Comparison of ENCODE assay signal across 8 mouse cellular contexts in genomic region chr2:166905711-166906522, GRCm38 (mm10). TPM values are rescaled to one million over a fixed set of nuclear protein-coding genes. Genes with fewer than 3 reads are reported as not detected.
DNase-seq lines count a peak whose midpoint lies in the region; ATAC-seq lines count a peak whose summit lies in the region.

Gene Cse1l, plus strand, starts transcription at chr2:166906040.

- WGBS in hindbrain, embryonic 16.5 days, result under 1% methylated on average over 64 of the region's 80 CpGs
- under 1% methylated on average over 80 of the region's 80 CpGs for WGBS in macrophage (ENCODE audit: missing documents)

- ATAC-seq in hindbrain, embryonic 16.5 days, result peak; percentile 97

- H3K4me1 ChIP-seq in hindbrain, embryonic 16.5 days (ENCODE audit: control insufficient read depth, insufficient read depth, low read depth, low read length), result peaks cover 10% of the 10 kb centered on the region

- H3K4me2 ChIP-seq in hindbrain, embryonic 16.5 days (ENCODE audit: low read length), result peak within 1 kb of the TSS; percentile 72

- peaks cover 43% of the 10 kb centered on the region for H3K79me2 ChIP-seq in macrophage (ENCODE audit: inconsistent target)

- H3K9ac ChIP-seq in hindbrain, embryonic 16.5 days (ENCODE audit: low read depth, low read length), result peak within 1 kb of the TSS; percentile 97

- H3K27ac ChIP-seq in hindbrain, embryonic 16.5 days (ENCODE audit: low read depth, low read length), result peak within 1 kb of the TSS; percentile 99
- peak within 1 kb of the TSS; percentile 58 for H3K27ac ChIP-seq in macrophage

- peak within 1 kb of the TSS; percentile 96 for H3K4me3 ChIP-seq in hindbrain, embryonic 16.5 days (ENCODE audit: low read length)
- H3K4me3 ChIP-seq in macrophage (ENCODE audit: inconsistent target), result peak within 1 kb of the TSS; percentile 66

- peak; percentile 90 for DNase-seq in WW6 (ENCODE audit: low read depth, low spot score)
- DNase-seq in cerebellum, postnatal 4 days (ENCODE audit: low spot score in 2 of 2), result peak; percentile 99
- peak; percentile 96 for DNase-seq in gastrocnemius, adult 18-20 months (ENCODE audit: low spot score)
- peak; percentile 98 for DNase-seq in left cerebral cortex, adult 18-20 months (ENCODE audit: low spot score in 2 of 2)
- peak; percentile 97 for DNase-seq in right cerebral cortex, adult 18-20 months
- peak; percentile 95 for DNase-seq in urinary bladder, postnatal 10 days (ENCODE audit: low spot score)

- no peaks in the 10 kb centered on the region for H3K36me3 ChIP-seq in hindbrain, embryonic 16.5 days (ENCODE audit: control insufficient read depth, insufficient read depth, low read length)
- no peaks in the 10 kb centered on the region for H3K36me3 ChIP-seq in macrophage (ENCODE audit: inconsistent target)

- no peaks in the 10 kb centered on the region for H3K27me3 ChIP-seq in hindbrain, embryonic 16.5 days (replicated peaks; ENCODE audit: control insufficient read depth, insufficient read depth, low read length)

- no peaks in the 10 kb centered on the region for H3K9me3 ChIP-seq in hindbrain, embryonic 16.5 days (ENCODE audit: control insufficient read depth, low read length)

RNA-seq across cellular contexts. Expression of gene Cse1l, which starts in this region (rescaled TPM):
- 10 to 100 TPM; 51.8 to 59.6 TPM for total RNA-seq in gastrocnemius, adult 18-20 months (2021)
- 90.8 and 97.4 TPM in 2 replicates for polyA plus RNA-seq in hindbrain, embryonic 16.5 days (2015; fragmentation: Nextera tagmentation; extraction: Ambion mirVana)
- total RNA-seq in left cerebral cortex, adult 18-20 months (2021), result 10 to 100 TPM; 59.9 to 61.3 TPM
- total RNA-seq in macrophage (2018; cell fraction: chromatin; rRNA removed), result 10 to 100 TPM; 22.7 to 78.3 (median 59.0) TPM
- total RNA-seq in macrophage (2018; cell fraction: cytosol; rRNA removed), result 10 to 100 TPM; 20.5 to 32.5 (median 26.3) TPM
- 10 to 100 TPM; 18.3 to 68.9 (median 34.7) TPM for total RNA-seq in macrophage (2018; cell fraction: nucleus; rRNA removed)
- polyA plus RNA-seq in macrophage (2018), result 27.7 to 58.5 TPM (median 38.8 TPM) in 3 replicates

Comparison
In these comparisons a context has a peak if more than half of its experiments do, and no peak if none do; other contexts are left out.
1. Peak in every context shown above with its lines: DNase-seq, ATAC-seq, H3K4me3 ChIP-seq and H3K27ac ChIP-seq.